Mouse (Mus musculus) adrenal gland, postnatal 14 days (tissue): ENCODE data around the gene Samd1. TPM values are rescaled to one million over a fixed set of nuclear protein-coding genes. Genes with fewer than 3 reads are reported as not detected.

Source experiments
- DNase-seq: peaks from one replicate; pipeline ENCODE4 v3.0.0; 2021; ENCODE audit warnings: mixed read lengths
- total RNA-seq: library from RNA; stranded (reverse); gene quantifications from 2 replicates; pipeline ENCODE4 v1.2.3, GENCODE M21; 2021

The Samd1 gene
- total RNA-seq, 1 experiment from 2014 or later = 37.0 TPM

DNA sequence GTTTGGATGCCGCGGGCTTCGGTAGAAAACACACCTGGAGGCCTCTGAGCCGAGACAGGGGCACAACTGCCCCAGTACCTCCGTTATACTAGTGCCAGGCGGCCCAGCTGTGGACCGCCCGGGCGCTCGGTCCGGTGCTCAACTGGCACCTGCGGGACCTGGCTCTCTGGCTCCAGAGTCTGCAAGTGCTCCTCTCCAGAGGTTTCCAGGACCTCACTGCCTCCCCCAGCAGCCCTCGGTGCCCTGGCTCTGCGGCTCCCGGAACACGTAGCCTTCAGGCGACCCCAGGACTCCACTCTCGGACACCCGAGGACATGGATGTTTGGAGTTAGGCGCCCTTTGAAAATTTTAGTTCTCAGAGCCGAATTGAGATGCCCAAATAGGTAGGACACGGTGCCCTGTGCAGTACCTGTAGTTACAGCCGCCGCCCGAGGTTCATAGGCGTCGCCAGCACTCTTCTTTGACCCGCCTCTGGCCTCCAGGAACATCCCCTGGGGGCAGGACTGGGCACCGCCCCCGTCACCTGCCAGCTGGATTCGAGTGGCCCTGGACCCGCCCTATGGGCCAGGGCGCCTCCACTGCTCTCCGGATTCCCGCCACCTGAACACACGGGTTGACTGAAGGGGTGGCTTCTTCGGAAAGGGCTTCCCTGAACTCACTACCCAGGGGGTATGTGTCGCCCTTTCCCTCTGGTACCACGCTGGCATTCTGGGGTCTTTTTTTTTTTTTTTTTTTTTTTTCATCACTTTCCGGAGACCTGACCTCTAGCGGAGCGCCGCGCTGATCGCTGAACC, 14.4 kb downstream of the Samd1 start, which contains the start of gene 2210011C24Rik:
Gene 2210011C24Rik (minus strand): TSS at position 467 of the 794 bp plus-strand sequence.
- no peak for DNase-seq

DNA sequence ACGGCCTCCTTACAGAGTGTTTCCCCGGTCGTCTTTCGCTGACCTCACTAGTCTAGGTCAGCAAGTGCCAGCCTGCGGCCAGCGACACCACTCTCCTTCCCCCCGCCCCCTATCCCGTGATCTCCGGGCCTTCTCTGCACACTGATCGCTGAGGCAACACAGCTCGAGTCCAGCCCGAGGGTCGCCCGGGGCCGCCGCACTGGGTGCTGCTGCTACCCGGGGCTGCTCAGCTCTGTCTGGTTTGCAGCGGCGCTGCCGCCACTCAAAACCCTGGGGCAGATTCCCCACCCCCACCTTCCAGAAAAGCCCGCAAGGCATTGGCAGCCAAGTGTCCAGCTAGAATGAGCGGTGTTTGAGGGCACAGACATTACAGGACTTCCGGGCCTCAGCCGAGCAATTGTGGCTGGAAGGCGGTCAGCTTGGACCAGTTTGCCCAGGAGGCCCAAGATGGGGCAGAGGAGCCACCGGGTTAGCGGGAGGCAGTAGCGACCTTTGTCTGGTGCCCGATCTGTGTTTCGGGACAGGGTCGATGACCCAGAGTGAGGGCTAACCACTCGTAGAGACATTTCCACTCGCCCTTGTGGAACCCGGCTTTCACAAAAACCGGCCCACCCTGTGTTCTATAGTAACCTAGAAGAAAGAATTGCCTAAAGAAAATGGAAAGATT, 15.2 kb downstream of the Samd1 start:
- DNase-seq = peak; percentile 35

DNA sequence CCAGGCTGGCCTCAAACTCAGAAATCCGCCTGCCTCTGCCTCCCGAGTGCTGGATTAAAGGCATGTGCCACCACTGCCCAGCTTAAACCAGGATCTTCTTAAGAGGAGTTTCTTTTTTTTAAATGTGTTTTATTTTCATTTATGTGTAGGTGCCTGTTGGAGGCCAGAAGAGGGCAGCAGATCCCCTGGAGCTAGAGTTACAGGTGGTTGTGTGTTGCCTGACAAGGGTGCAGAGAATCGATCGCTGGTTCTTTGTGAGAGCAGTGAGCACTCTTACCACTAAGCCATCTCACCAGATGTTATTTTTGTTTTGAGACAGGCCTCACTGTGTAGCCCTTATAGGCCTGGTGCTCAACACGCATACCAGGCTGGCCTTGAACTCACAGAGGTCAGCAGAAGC, 18.4 kb downstream of the Samd1 start:
- no peak for DNase-seq

DNA sequence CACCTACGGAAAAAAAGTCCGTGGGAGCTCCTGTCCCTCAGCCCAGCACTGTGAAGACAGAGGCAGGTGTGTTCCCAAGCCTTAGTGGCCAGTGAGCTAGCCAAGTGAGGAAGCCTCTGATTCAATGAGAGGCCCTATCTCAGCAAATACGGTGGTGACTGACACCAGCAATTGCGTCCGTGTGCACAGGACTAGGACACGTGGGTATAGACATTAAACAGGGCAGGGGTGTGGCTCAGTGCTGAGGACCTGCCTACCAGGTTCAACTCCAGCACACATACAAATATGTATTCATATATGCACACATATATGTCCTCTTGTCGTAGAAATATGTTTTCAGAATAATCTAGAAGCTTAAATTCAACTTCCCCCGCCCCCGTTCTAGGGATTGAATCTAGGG, 22.3 kb downstream of the Samd1 start:
- DNase-seq = no peak

DNA sequence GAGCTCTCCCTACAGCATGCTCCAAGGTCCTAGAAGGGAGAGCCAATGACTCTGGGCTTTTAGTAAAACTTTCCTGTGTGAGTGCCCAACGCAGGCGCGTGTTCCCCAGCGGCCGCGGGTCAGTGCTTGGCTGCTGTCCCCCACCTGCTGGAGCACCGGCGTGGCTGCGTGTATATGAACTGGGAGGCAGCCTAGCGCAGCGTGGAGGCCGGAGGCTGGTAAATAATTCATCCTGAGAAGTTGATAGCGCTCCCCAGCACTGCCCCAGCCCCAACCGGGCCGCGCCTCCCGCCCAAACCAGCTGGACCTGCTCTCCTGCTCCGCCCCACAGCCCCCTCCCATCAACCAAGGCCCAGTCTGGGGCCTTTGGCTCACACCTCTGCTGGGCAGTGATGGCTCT, 23.6 kb downstream of the Samd1 start, which contains the start of gene Palm3:
Gene Palm3 (plus strand): TSS at position 376 of the 400 bp plus-strand sequence.
- DNase-seq = peak; percentile 42

DNA sequence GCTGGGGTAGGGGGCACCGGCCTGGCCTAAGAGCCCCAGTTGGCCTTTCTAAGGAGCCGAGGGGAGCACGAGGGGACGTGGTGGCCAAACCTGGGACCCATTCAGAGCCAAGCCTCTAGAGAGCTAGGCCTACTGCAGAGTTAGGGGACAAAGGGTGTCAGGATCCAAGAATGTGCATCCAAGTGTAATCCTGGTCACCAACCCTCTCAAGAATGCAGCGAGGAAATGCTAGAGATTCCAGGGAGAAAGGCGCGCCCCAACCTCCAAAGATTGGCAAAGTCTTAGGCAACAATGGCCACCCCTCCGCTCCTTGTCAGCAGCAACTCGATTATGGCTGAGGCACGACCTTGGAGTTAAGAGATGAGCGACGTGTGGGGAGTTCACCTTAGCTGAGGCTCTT, 24.1 kb downstream of the Samd1 start:
- no peak for DNase-seq

DNA sequence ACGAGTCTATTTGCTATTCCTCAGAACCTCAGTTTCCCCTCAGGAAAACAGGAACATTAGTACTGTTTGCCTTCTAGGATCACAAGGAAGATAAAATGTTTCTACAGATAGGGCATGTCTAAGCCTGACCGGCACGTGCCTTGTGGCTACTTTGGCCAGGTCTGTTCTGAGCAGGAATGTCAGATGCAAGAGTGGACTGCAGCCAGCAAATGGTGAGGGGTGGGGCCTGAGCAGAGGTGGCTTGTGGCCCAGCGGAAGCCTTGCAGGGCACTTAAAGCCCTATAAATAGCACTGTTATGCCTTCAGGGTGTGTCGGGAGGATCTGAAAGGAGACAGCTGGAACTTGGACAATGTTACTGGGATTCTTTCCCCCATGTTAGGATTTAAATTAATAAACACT, 25.6 kb downstream of the Samd1 start:
- DNase-seq = peak; percentile 60

DNA sequence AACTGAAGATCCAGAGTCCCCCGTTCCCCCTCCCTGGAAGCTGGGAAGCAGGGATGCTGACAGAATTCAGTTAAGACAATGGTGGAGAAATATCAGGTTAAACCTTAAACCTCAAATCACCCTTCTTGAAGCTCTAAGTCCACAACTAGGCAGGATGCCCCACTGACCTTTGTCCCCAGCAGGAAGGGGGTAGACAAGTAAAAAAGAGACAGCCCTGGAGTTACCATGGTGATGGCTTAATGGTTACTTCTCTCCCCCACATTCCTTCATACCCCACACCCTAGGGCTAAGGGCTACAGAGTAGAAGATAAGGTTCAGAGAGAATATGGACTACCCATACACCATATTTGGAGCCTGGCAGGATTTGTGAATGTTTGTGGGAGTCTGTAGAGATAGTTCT, 26.2 kb downstream of the Samd1 start:
- no peak for DNase-seq

DNA sequence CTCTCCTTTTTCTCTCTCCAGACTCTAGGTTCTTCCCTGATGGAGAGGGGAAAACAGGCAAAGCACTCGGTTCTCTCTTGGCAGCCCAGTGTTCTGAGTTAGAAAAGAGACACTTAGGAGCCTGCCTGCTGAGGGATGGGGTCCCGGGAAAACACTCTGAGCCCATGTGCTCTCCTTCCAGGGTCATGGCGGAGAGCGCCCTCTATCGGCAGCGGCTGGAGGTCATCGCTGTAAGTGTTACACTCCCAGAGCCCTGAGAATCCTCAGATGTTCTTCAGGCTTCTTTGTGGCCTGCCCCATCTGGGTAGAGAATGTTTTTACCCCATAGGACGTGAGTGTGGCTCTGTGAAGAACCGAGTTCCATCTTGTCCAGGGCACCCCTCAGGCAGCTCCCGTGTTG, 26.7 kb downstream of the Samd1 start:
- DNase-seq = peak; percentile 82

DNA sequence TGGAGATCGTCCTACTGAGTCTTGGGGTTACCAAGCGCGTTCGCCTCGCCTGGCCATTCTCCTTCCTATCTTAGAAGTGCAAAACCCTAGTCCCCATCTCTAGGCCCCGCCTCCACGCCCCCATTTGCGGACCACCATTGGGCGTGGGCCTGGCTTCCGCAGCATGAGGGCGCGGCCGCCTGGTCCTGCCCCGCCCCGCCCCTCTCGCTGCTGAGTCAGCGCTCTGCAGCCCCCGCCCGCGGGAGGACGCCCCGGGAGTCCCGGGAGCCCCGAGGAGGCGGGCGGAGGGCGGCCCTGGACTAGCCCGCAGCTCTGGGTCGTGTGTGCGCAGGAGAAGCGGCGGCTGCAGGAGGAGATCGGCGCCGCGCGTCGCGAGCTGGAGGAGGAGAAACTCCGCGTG, 28.4 kb downstream of the Samd1 start:
- peak; percentile 73 for DNase-seq

DNA sequence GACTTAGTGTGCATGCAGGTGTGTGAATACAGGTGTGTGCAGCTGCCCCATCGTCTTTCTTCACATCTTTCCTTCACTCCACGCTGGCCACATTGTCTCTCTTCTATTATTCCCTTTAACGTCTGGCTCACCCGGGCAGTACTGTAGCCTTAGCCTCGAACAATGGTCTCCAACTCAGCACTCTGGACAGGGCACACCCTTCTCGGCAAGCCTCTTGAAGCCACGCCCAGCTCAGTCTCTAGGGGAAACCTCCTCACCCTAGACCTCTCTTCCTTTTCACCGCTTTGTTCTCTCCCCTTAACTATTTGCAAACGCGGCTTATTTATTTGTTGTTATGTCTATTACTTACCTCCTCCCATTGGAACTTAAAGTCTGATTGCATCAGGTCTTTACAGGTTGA, 30.0 kb downstream of the Samd1 start:
- DNase-seq = peak; percentile 37

DNA sequence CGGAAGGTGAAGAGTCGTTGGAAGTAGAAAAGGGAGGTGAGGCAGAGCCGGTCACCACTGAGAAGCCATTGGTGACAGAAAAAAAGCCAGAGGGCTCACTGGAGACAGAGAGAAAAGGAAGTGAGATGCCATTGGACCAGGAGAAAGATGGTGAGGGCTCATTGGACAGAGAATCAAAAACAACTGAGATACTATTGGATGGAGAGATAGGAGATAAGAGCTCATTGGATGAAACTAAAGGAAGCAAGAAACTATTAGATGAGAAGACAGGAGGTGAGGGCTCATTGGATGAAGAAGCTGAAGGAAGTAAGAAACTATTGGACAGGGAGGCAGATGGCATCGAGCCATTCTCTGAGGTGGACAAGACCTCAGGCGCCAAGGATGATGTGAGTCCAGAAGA, 31.8 kb downstream of the Samd1 start:
- DNase-seq = no peak

DNA sequence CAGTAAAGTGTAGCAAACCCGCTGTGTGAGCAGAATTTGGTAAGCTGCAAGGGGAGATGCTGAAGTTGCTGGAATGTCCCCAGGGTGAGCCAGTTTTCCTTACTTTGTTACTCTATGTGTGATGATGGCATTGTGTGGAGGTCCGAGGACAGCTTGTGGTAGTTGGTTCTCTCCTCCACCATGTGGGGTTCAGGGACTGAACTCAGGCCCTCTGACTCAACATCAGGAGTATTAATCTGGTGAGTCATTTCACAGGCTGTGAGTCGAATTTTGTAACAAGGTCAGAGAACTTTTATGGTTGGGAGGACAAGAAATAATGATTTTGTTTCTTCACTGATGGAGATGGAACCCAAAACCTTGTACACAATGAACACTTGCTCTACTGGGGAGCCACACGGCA, 35.3 kb downstream of the Samd1 start:
- peak; percentile 46 for DNase-seq

DNA sequence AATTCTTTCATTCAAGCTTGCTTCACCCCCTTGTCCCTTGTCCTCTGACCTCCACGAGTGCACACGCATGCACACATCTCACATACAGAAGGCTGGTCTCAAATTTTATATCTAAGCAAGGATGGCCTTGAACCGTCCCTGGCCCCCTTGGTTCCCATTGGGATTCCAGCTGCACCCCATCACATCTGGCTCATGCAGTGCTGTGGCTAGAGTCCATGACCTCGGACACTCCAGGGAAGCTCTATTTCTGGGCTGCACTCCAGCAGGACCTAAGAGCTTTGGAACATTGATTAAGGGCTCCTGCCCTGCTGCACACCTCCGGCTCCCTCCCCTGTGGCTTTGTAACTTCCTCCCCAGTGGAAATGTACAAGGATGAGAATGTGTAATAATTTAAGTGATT, 40.5 kb downstream of the Samd1 start:
- DNase-seq = peak; percentile 75

DNA sequence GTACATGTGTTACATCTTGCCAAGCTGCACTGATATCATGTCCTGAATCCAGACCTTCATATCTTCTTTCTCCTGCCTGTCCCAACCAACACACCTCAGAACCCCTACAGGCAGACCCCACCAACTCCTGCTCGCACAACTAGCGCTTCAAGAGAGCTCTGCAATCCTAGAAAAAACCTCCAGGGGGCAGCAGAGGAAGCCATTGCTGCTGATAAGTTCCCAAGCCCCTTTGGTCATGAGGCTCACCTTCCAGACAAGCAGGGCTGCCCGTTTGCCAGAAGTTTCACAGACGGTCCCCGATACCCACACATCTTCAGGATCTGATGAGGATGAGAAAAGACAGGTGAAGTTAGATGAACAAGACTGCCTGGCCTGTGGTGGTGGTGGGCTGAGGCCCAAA, 41.6 kb downstream of the Samd1 start:
- DNase-seq = peak; percentile 83

DNA sequence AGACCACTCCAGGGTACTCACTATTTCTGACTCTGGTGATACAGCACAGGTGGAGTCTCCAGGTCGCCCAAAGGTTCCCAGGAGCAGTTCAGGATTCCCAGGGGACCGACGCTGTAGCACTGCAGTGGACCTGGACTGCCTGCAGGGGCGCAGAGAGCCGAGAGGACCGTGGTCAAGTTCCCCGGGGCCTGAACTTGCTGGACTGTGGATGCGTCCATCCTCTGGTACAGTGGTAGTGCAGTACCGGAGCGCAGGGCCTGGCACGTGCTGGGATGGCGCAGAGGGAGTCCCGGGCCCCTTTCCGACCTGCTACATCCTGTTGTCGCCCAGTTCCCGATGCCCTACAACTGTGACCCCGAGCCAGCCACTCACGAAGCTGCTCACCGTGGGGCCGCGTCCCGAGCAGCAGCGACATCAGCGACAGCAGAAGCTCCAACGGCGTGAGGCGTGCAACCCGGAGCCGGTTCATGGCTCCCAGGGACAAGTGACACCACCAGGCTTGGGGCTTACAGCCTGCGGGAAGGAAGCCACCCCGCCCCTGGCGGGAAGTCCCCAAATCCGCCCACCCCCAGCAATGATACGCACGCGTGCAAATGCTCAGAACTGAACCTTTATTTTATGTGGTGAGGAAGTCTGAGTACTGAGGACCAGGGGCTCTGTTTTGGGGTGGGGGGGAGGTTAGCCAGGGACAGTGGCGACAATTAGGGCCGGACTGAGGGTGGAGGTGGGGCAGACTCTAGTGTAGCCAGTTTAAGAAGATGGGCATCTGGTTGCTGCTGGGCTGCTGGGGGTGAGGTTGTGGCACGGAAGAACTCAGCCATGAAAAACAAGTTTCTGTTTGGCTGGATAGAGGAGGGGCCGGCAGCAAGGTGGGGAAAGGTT, 44.8 kb downstream of the Samd1 start, which contains the start of gene Il27ra:
Gene Il27ra (minus strand): TSS at position 524 of the 882 bp plus-strand sequence.
- peak; percentile 86 for DNase-seq

DNA sequence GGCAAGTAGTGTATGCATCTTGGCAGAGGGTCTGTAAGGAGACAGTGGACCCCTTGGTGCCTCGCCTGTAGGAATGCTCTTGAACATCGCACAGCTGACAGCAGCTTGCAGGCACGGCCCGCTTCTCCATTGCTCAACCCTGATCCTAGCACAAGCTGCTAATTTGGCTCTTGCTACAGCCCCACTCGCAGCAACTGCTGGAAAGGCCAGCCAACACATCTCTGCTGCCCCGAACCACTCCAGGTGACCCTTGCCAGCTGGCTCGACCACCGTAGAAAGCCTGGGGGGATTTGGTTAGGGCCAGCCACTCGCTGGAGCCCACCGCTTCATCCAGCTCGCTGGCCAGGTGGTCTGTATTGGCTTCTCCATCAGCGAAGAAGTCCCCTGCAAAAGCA, 45.5 kb downstream of the Samd1 start:
- DNase-seq = no peak

DNA sequence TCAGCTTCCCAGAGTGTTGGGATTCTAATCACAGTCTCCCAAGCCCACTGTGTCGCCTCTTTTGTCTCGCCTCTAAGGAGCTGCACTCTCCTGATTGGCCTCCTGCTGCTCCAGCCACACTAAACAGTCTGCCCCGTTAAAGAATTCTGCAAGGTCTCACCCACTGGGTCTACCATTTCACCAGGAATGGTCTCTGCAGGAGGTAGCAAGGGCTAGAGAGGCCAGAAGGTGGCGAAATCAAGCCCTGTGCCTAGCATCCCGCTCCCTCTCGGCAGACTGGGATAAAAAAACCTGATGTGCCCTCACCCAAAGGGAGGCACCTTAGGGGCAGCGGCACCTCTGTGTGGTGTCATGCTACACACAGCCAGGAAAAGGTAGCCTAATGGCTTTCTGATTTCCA, 46.6 kb downstream of the Samd1 start:
- DNase-seq = no peak

DNA sequence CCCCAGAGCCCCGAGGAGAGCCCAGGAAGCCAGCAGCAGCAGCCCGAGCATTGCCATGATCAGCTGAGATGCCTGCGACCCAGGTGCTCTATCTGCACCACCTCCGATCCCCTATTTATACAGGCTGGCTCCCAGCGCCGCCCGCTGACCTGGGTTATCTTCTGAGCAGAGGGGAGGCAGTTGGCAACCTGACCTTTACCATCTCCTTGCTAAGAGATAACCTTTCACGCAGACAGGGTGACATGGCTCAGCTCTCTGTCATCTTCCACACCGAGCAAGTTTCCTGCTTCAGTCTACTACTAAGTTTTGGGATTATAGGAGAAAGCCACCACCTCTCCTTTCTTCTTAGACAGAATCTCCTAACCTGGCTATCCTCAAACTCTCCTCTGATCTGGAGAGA, 47.4 kb downstream of the Samd1 start, which contains the start of gene Rln3:
Gene Rln3 (minus strand): TSS at position 101 of the 400 bp plus-strand sequence.
- no peak for DNase-seq

DNA sequence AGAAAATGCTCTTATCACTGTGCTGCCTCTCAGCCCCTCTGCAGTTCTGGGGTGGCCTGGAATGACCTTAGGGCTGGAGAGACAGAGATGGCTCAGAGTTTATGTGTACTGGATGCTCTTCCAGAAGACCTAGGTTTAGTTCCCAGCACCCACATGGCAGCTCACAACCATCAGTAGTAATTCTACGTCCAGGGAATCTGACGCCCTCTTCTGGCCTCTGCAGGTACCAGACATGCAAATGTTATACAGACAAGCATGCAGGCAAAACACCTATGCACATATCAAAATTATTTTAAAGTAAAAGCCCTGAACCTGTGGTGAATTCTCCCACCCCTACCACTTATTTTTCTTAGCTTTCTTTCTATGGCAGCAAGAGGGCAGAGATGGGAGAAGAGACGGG, 49.0 kb downstream of the Samd1 start:
- DNase-seq = no peak

DNA sequence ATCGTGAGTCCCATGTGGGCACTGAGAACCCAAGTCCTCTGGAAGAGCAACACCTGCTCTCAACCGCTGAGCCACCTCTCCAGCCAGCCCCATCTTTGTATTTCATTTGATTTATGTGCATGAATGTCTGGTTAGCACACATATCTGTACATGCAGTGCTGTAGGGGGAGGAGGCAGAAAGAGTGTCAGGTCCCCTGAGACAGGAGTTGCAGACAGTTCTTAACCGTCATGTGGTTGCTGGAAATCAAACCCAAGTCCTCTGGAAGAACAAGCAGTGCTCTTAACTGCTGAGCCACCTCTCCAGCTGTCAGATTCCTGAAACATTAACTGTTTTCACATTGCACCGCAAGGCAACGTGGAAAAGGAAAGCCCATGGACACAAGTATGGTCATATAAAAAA, 50.7 kb downstream of the Samd1 start:
- no peak for DNase-seq
